10 mouse cellular contexts compared by ENCODE assay signal in the genomic region with DNA sequence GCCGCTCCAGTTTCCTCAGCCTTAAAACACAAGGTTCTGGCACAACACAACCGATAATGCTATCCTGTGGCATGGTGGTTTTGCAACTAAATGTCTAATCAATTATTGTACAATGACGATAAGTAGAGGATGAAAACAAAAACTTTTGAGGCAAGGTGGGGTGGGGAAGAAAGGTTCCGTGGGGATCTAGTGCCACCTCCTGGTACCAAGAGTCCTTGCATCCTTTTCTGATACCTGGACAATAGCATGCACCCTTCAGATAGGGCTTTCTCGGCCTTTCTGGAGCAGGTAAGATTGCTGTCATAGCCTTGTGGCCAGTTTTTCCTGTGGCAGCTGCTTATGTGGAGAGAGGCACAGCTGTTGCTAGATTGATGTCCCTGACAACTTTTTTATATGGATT. TPM values are rescaled to one million over a fixed set of nuclear protein-coding genes. Genes with fewer than 3 reads are reported as not detected.
DNase-seq lines count a peak whose midpoint lies in the region; ATAC-seq and TF ChIP-seq lines count a peak whose summit lies in the region.
"Had no signal": no experiment of that assay in that cellular context is flagged by ENCODE, and none has a peak within 500 bp of the region (broad histone marks: within the 10 kb centered on the region; RNA-seq: fewer than 3 reads in every experiment).

No protein-coding gene starts in this region.

- ATAC-seq in forebrain, embryonic 11.5 days (replicated peaks; ENCODE audit: low FRiP score): peak; percentile 65; the same call in 1 of the 2 replicates
- no peak for ATAC-seq in forebrain, embryonic 12.5 days (ENCODE audit: low FRiP score)

- no peaks in the 10 kb centered on the region for H3K27me3 ChIP-seq in forebrain, embryonic 11.5 days (ENCODE audit: control insufficient read depth, insufficient read depth, low read length)
- no peaks in the 10 kb centered on the region for H3K27me3 ChIP-seq in forebrain, embryonic 12.5 days
- H3K27me3 ChIP-seq in testis, adult 2 months (ENCODE audit: control insufficient read depth, insufficient read depth, low read length): no peaks in the 10 kb centered on the region
- H3K27me3 ChIP-seq: hindbrain, embryonic 15.5 days had no signal

- H3K4me1 ChIP-seq in forebrain, embryonic 11.5 days (replicated peaks; ENCODE audit: control insufficient read depth, insufficient read depth, low read length): no peaks in the 10 kb centered on the region
- no peaks in the 10 kb centered on the region for H3K4me1 ChIP-seq in forebrain, embryonic 12.5 days
- no peaks in the 10 kb centered on the region for H3K4me1 ChIP-seq in testis, adult 2 months (ENCODE audit: control insufficient read depth, insufficient read depth, low read length)
- H3K4me1 ChIP-seq: hindbrain, embryonic 15.5 days had no signal

- no peak for TF ChIP-seq POLR2A in testis, adult 2 months (IDR thresholded peaks at IDR 0.05; ENCODE audit: control insufficient read depth, low read depth, low read length)

- no peak overlapping the region for H3K4me3 ChIP-seq in forebrain, embryonic 11.5 days (ENCODE audit: low read depth, low read length)
- no peak overlapping the region for H3K4me3 ChIP-seq in forebrain, embryonic 12.5 days (replicated peaks)
- H3K4me3 ChIP-seq in testis, adult 2 months (ENCODE audit: control insufficient read depth, low read depth, low read length): no peak overlapping the region
- H3K4me3 ChIP-seq: hindbrain, embryonic 15.5 days had no signal

- no peak for DNase-seq in forebrain, embryonic 11.5 days (ENCODE audit: low spot score)
- DNase-seq in testis, postnatal 14 days (ENCODE audit: low spot score): no peak
- peak; percentile 19 for DNase-seq in embryo, embryonic 9.5 days (ENCODE audit: extremely low spot score)
- peak; percentile 51 for DNase-seq in kidney, postnatal 10 days
- peak; percentile 22 for DNase-seq in mesoderm, embryonic 11.5 days (ENCODE audit: low read depth, low spot score)
- no peak for DNase-seq in gastrocnemius, postnatal 25 days

- peak; percentile 40; the same call in 1 of the 2 replicates for TF ChIP-seq CTCF in testis, adult 2 months (IDR thresholded peaks at IDR 0.05; ENCODE audit: control insufficient read depth, insufficient read depth, insufficient replicate concordance, low read depth, low read length)

- no peak overlapping the region for H3K27ac ChIP-seq in forebrain, embryonic 11.5 days (ENCODE audit: low read depth, low read length)
- no peak overlapping the region for H3K27ac ChIP-seq in forebrain, embryonic 12.5 days
- no peak overlapping the region for H3K27ac ChIP-seq in testis, adult 2 months (ENCODE audit: control insufficient read depth, insufficient read depth, low read depth, low read length)
- H3K27ac ChIP-seq: hindbrain, embryonic 15.5 days had no signal

- 30% methylated on average over 5 of the region's 5 CpGs for WGBS in forebrain, embryonic 11.5 days
- 30% methylated on average over 5 of the region's 5 CpGs for WGBS in forebrain, embryonic 12.5 days

- H3K9ac ChIP-seq in forebrain, embryonic 11.5 days (ENCODE audit: low read length): no peak overlapping the region
- H3K9ac ChIP-seq in forebrain, embryonic 12.5 days: no peak overlapping the region
- H3K9ac ChIP-seq: hindbrain, embryonic 15.5 days had no signal

- no peak overlapping the region for H3K4me2 ChIP-seq in forebrain, embryonic 11.5 days (ENCODE audit: low read depth, low read length, severe bottlenecking)
- H3K4me2 ChIP-seq in forebrain, embryonic 12.5 days: no peak overlapping the region
- H3K4me2 ChIP-seq: hindbrain, embryonic 15.5 days had no signal

- H3K36me3 ChIP-seq in forebrain, embryonic 11.5 days (ENCODE audit: control insufficient read depth, insufficient read depth, low read length): no peaks in the 10 kb centered on the region
- no peaks in the 10 kb centered on the region for H3K36me3 ChIP-seq in forebrain, embryonic 12.5 days (replicated peaks)
- H3K36me3 ChIP-seq in testis, adult 2 months (ENCODE audit: control insufficient read depth, insufficient read depth, low read length): no peaks in the 10 kb centered on the region
- H3K36me3 ChIP-seq: hindbrain, embryonic 15.5 days had no signal

- H3K9me3 ChIP-seq in forebrain, embryonic 11.5 days (ENCODE audit: control insufficient read depth, low read length): no peaks in the 10 kb centered on the region
- no peaks in the 10 kb centered on the region for H3K9me3 ChIP-seq in forebrain, embryonic 12.5 days
- H3K9me3 ChIP-seq: hindbrain, embryonic 15.5 days had no signal

RNA-seq across cellular contexts. Expression of gene Rptn, which starts 13.5 kb away (rescaled TPM):
- not detected in 2 replicates for polyA plus RNA-seq in forebrain, embryonic 11.5 days (2014; fragmentation: Nextera tagmentation; extraction: Ambion mirVana)
- polyA plus RNA-seq in forebrain, embryonic 12.5 days (2016; fragmentation: Nextera tagmentation; extraction: Ambion mirVana): not detected in 2 replicates
- polyA plus RNA-seq in testis, adult 2 months (2012; rRNA removed): not detected in 2 replicates
- not detected for total RNA-seq in gastrocnemius, postnatal 25 days (2021)
- total RNA-seq: neutrophil, adult 5-6 weeks had no signal
- polyA plus RNA-seq: hindbrain, embryonic 15.5 days had no signal

RNA-seq across cellular contexts. Expression of gene Tchh, which starts 35.1 kb away (rescaled TPM):
- 0.25 and 0.40 TPM in 2 replicates for polyA plus RNA-seq in forebrain, embryonic 11.5 days (2014; fragmentation: Nextera tagmentation; extraction: Ambion mirVana)
- 0.54 and 0.55 TPM in 2 replicates for polyA plus RNA-seq in forebrain, embryonic 12.5 days (2016; fragmentation: Nextera tagmentation; extraction: Ambion mirVana)
- polyA plus RNA-seq in testis, adult 2 months (2012; rRNA removed): 0.21 and 0.22 TPM in 2 replicates
- total RNA-seq in gastrocnemius, postnatal 25 days (2021): under 1 TPM in 1 of 2 experiments, not detected in 1; 0.05 TPM

Comparison
In these comparisons a context has a peak if more than half of its experiments do, and no peak if none do; other contexts are left out.
1. DNase-seq: peak in embryo, embryonic 9.5 days (single experiment), kidney, postnatal 10 days (single experiment) and mesoderm, embryonic 11.5 days (single experiment); none in forebrain, embryonic 11.5 days (single experiment), testis, postnatal 14 days (single experiment) and gastrocnemius, postnatal 25 days (single experiment).